Mouse (Mus musculus) T-cell, adult 2 months (primary cell): ENCODE results near the gene Prep.
"Not testable (repeated sequence)": the region's sequence is repeated elsewhere in the genome, so short reads cannot be mapped to it uniquely, and the experiment has no call there.

Source experiments
- DNase-seq: peaks from one replicate; pipeline ENCODE4 v3.0.0; 2022; ENCODE audit warnings: low spot score

Gene Prep

DNA sequence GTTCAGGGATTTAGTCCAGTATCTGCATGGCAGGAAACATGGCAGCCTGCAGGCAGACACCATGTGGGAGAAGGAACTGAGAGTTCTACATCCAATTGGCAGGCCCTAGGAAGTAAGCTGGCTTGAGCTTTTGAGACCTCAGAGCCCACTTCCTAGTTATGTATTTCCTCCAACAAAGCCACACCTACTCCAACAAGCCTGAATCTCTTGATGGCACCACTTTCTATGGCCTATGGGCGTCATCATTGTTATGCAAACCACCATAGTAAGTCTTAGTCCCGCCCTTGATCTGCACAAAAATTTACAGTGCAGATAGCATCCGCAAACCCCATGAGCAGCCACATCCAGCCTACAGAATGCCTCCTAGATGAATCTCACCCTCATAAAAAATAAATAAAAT lies 54.6 kb downstream of the Prep start:
- DNase-seq = no peak

DNA sequence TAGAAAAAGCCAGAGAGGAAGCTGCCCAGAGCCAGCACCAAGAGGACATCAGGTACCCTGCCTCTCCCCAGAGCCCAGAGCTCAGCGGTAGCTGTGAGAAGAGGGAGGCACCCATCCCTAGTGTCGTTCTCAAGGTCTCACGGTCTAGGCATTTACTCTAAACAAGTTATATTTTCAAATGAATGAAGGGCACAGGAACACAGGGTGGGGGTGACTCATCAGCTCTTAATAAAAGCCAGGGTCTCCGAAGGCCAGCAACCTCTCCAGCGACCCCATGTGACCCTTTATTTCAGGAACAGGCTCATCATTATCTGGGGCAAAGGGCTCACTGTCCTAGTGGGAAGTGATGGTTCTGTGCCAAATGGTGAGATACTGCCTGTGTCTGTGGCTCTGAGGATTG lies 55.5 kb downstream of the Prep start:
- DNase-seq = no peak

DNA sequence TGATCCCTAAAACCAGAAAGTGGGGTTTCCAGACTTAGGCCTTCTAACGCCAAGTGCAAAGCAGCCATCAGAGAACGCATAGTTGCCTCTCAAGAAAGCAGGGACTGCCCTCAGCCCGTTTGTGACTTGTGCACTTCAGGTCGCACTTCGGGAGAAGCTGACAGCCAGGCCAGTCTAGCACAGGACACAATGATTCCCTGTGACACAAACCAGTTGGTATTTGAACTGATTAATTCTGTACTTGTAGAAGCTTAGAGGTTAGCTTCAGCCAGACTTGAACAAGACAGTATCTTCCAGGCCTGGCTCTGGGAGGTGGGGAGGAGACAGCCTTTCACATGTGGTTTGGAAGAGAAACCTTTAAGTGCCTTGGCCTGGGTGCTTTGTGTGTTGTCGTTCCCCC lies 56.0 kb downstream of the Prep start:
- no peak for DNase-seq

DNA sequence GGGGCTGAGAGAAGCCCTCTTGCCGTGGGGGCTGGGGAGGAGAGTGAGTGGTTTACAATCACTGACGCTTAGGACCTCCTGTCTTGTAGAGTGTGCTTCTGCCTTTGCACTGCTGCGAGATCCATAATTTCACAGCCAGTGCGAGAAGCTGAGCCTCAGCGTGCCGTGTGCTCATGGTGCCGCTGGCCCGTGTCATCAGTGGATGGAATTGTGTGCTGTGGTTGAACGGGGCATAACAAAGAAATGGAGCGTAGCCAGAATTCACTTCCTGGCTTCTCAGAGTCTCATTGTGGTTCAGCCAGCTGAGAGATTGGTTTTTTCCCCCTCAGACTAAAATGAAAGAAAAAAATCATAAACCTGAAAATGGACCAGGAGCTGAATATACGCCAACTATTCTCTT lies 62.1 kb downstream of the Prep start:
- DNase-seq = no peak

DNA sequence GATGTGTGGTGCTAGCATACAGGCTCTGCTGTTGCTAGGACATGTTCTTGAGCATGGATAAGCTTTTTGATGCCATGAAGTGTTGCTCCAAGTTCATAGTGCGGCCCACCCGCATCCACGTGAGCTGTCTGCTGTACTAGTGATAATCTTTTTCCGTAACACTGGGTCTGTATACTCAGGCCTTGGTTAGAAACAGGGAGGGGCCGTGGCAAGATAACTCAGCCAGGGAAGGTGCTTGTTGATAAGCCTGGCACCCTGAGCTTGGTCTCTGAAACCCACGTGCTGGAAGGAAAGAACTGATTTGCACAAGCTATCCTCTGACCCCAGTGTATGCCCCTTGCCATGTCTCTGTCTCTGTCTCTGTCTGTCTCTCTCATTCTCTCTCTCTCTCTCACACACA lies 63.0 kb downstream of the Prep start:
- no peak for DNase-seq

DNA sequence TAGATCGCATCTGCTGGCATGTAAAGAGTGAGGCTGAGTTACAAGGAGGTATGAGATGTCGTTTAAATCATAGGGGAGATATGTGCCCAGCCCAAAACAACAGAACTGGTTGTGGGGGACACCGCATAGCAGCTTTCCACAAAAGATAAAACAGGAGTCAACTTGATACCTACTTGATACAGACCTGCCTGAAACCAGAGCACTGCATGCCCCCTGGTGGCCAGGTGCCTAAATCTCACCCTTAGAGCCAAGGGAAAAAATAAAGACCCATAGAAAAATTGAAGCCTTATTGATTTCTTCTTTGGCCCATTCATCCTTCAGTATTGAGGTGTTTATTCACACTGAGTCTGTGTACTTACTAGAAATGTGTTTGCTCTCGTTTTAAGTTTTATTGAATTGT lies 65.4 kb downstream of the Prep start:
- peak; percentile 33 for DNase-seq

DNA sequence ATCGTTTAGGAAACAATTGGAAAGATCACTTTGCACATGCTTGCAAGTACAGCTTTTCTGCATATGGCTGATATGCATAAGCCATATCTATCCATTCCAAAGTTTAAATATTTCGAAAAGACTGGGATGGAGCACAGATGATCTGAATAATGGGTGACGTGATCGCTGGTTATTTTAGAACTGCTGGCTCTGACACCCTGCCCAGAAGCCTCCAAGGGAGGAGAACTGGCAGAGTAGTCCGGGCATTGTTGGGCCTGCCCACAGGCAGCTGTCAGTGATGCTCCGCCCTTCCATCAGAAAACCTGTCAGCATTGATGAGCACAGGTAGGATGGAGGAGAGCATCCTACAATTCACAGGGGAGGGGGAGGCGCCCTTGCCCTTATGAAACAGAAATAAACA lies 69.8 kb downstream of the Prep start:
- DNase-seq = no peak

DNA sequence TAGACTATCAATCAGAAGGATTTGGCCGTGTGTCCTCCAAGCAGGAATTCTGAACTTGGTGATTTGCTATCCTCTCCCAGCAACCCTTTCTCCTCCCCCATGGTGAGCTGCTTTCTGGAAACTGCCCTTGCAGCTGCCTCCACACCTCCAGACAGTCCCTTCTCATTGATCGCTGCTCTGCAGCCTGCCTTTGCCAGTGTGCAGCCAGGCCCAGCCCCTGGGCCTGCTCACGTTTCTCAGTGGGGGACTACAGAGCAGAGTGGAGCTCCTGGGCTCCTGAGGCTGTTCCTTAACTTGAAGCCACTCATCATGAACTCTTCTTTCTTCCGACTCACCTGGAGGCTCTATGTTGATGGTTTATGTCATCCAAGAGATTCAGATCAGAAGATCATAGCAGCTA lies 72.9 kb downstream of the Prep start:
- DNase-seq = no peak

DNA sequence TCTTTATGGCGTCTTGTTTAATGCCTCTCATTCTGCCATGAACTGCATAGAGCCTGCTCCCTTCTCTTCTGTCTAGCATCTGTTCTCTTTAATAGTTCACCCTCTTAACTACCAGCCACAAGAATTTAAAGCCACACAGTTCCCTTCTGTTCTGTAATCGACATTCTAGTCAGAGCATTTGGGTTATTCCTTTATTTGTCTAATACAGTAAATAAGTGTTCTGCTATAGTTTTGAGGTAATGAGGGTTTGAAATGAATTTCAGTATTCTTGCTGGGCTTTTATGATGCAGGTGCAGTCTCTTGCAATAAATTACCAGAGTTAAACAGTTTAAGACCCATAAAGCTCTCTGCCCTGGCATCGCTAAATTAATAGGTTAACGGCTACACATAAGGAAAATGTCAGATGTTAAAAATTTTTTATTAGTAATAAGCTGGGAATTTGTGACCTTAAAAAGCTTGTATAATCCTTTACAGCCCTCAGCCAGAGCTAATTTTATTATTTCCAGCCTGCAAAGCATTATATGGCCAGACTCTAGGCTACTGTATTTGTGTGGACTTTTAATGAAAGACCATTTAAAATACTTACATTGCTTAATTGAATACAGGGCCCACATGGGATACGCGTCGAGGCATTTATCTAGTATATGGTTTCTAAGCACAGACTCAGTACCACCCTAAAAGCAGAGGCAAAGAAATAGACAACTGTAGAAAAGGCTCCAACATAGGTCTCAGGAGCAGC lies 73.6 kb downstream of the Prep start:
- DNase-seq = no peak

DNA sequence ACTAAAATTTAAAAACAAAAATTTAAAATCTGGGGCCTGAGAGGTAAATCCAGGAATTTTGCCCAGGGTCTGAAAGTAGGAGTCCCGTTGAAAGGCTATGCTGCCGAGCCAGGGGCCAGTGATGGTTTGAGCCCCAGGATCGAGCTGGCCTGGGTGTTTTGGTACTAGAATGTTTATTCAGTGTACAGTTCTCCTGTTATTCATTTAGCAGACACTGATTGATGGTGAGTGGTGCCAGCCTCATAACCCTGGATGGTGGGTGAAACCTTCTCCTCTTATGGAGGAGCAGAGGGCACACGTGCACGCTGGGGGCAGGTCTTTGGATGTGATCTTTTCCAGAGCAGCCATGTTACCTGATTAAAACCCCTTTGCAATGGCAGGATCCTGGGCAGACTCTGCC lies 75.4 kb downstream of the Prep start:
- no peak for DNase-seq

DNA sequence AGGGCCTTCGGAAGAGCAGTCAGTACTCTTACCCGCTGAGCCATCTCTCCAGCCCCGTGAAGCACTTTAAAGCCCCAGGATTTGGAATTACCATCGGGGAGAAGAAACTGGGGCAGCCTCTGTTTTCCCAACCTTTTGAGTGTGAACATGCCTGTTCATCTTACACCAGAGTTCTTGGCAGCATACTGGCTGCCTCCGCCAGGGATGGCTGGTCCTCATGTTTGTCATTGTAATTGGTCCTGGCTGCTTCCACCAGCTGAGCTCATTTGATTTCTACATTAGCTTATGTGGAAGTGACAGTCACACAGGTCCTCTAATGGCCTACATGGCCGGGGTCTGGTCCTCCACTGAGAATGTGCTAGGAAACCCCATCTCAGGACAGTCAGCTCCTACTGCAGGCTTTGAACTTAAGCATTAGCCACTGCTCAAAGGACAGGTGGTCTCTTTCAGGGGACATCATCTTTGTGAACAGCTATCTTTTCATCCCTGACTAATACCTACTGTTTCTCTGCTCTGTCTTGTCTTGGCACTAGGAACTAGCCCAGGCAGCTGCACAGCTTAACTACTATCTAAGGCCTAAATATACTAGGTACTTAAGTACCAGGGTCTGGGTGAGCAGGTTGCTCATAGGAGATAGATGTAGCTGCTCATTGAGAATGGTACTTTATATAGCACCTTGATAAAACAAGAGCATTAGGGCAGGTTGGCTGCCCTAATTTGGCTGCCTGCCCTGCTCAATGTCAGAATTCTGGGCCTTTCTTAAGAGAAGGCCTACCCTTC lies 77.2 kb downstream of the Prep start:
- DNase-seq = no peak

DNA sequence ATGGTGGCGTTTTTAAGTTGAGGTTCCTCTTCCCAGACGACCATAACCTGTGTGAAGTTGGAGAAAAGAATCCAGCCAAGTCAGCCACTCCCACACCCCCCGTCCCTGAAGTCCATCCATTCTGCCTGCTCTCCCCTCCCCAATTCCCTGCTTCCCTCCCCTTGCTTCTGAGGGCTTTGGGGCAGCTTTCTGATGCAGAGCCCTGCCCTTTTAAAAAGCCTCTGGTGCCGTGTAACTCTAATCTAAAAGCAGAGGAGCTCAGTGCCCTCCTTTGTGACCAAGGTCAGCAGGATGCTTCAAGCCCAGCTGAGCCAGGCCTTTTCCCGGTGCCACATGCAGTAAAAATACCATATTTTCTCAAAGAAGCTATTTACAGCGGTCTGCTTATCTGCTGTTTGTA lies 79.8 kb downstream of the Prep start:
- DNase-seq = no peak

DNA sequence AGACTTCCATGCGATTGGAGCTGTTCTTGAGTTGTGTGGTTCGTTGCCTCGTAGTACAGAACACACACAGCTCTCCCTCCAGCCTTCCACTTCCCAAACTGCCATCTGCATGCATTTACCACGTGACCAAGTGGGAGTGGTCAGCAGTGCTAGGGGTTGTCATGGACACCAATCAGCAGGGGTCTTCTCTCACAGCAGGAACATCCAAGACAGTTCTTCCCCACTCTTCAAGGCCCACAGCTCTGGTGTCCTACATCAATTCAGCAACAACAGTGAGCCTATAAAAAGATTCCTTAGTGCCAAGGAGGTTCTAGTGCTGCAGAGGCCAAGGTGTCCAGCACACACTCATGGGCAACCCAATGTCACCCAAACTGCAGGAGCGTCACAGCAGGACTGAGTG lies 84.1 kb downstream of the Prep start:
- no peak for DNase-seq

DNA sequence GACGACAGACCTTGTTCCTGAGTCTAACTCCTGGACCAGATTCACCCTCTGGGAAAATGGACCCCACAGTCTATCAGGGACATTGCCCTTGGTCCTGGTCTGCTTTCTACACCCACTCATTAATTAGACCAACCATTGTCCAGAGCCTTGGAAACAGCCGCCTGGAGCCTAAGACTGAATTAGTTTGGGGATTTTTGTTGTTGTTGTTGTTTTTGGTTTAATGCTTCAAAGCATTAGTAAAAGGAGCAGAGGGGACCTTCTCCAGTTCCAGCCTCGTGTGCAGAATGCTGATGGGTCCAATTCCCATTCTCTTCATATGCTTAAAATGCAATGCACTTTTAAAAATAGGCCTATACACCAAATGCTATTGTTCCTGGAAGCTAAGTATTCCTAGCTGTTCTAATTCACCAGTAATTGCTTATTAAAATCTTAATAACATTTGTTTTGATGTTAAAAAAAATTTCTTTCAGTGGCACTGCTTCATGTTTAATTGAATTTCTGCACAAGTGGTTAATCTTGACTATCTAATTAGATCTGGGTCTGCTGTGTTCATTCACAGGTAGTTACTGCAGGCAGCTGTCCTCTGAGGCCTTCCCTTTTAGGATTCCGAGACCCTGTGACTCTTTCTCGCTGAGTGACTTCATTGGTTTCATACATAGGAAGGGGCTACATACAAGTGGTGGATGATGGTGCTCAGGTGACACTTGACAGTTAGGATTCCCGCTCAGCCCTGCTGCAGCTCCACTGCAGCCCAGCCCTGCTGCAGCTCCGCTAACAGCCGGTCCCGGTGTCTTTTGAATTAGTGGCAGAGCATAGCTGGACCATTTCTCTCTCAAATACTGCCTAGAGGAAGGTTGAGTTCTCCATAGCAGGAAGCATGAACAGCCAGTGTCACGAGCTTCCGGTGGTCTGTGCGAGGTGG lies 85.0 kb downstream of the Prep start:
- no peak for DNase-seq

DNA sequence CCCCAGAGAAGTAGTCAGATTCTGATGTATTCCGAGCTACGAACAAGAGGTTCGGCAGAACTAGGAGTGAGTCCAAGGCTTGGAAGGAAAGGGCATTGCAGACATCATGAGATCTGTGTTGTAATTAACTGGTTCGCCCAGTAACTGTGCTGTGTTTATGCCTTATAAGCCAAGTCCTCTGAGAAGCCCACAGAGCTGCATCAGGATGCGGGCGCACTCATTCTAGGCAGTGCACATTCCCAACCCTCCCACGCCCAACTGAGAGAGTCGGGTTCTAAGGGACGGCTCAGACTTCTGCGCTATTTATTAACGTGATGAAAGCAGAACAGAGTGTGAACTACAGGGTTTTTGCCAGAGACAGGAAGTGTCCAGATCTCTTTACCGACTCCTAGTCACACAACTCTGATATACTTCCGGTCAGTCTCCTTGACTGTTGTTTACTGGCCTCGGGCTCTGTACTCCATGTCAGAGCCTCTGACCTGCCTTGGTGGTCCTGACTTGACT lies 87.6 kb downstream of the Prep start:
- no peak for DNase-seq

DNA sequence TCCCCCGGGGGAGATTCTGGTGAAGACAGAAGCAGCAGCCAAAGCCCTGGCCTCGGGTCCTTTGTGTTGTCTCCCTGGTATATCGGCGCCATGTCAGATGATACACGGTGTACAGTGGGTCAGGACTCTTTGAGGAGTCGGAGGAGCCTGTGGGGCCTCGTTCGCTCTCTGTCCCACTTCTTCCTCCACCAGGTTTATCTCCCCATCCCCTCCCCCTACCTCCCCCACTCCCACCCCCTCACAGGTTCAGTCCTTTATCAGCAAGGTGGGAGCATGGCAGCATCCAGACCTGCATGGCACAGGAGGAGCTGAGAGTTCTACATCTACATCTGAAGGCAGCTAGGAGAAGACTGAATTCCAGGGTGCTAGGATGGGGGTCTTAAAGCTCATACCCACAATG lies 98.8 kb downstream of the Prep start:
- no peak for DNase-seq

DNA sequence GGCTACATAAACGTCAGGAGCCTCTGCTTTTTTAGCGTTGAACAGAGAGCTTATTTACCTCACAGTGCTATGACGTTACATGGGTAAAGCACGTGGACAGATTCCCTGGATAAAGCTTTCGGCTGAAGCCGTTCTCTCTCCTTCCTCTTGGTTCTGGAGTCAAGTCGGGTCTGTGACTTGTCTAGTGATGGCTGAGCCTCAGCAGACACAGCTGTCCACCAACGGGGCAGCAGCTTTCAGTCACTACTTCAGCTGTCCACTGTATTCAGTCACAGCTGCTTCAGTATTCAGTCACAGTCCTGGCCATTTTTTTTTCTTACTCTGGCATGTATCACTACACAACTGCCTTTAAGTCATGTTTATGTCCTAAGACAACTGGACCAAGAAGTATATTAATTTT lies 106.9 kb downstream of the Prep start:
- DNase-seq = no peak

DNA sequence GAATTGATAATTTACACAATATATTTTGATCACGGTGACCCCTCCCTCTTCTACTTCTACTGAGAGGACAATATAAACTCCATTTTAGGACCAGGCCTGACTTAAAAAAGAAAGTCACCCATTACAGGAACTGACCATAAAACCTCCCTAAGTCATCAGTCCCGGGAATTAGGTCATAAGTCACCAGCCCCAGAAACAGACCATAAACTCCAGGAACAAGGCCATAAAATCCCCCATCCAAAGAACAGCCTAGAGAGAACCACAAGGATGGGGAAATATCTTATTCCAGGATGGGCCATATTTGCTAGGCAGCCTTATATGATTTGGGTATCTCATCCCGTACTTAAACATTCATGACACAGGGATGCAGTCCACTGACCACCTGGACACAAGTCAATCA lies 107.3 kb downstream of the Prep start:
- no peak for DNase-seq

DNA sequence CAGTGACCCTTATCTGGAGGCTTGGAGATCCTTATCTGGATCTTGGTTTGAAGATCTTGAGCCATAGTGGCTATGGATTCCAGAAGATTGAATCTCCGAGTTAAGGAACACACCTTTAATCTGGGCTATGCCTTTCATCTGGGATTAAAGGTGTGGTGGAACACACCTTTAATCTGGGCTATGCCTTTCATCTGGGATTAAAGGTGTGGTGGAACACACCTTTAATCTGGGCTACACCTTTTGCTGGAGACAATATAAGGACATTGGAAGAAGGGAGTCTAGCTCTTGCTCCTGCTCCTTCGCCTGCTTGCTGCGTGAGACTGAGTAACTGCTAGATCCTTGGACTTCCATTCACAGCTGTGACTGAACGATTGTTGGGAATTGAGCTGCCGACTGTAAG lies 110.8 kb downstream of the Prep start, which contains the start of gene Popdc3:
Popdc3 (plus strand) TSS at position 301 of the 400 bp plus-strand sequence.
- DNase-seq = not testable (repeated sequence)

DNA sequence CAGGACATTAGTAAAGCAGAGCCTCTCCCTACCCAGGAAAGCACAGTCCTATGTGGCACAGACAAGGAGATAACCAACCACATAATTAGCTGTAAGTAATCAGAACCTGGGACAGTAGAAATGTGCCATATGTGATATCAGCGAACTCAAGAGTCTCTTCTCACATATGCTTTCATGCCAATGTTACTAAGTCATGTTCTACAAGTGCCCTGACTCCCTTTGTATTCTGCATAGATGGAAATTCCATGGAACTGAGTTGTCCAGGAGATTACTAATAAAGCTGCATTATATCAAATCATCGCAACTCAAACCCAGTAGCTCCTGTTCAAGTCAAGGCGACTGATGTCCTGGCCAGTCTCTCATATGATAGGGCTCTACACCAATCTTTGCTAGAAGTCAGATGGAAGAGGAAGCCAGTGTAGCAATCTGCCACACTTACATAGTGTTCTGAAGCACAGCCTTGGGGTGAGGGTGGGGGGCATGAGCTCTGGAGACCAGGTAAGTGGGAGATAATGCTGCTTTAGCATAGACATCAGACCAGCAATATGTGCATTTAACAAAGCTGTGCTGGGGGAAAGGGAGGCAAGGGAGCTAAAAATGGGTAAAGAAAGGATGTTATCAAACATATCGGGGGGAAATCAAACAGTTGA lies 113.8 kb downstream of the Prep start:
- DNase-seq = no peak

DNA sequence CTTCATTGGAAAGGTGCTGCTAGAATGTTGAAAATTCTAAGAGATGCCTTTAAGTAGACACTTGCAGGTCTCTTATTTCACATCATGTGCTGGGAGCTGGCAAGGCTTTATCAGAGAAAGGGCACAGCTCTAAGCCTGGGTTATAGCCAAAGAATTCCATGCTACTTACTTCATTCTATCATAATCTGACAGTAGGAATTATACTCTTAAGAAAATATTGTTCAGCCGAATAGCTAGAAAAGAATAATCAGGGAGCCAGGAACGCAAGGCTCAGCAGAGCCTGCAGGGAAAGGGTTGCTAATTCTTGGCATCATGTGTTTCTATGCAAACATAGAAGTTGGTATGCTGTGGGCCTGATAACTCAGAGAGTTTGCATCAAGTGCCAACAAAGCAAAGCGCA lies 114.3 kb downstream of the Prep start:
- no peak for DNase-seq

DNA sequence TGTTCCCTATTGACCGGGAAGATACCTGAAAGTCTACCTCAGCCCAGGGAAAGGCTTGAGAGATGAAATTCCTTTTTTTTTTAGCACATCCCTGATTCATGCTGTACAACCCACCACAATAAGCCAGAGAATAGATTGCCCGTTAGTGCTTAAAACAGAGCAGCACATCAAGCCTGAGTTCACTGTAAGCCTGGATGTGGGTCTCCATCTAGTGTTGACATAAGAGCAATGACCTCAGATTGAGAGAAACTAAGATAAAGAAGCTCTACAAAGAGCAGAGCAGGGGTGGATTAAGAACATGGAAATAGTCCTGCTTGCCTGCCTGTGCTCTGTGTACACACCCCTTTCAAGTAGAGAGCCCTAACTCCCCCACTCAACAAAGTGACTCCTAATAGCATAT lies 118.5 kb downstream of the Prep start:
- no peak for DNase-seq
